Mouse (Mus musculus) adrenal gland, postnatal 25 days (tissue): ENCODE data around the gene Mpc1. TPM values are rescaled to one million over a fixed set of nuclear protein-coding genes. Genes with fewer than 3 reads are reported as not detected.
"Not testable (repeated sequence)": the region's sequence is repeated elsewhere in the genome, so short reads cannot be mapped to it uniquely, and the experiment has no call there.

Source experiments
- DNase-seq: peaks from one replicate; pipeline ENCODE4 v3.0.0; 2021; ENCODE audit warnings: mixed read lengths
- long read RNA-seq: library from polyadenylated mRNA; stranded (forward); transcript quantifications from one replicate; pipeline ENCODE4 v2.0.0, GENCODE M21; 2021
- total RNA-seq: library from RNA; stranded (reverse); gene quantifications from 2 replicates; pipeline ENCODE4 v1.2.3, GENCODE M21; 2021

The Mpc1 gene
- 262 and 318 TPM in 2 replicates for total RNA-seq
- long read RNA-seq, partial matches to known transcripts: 1 of 270 reads
- long read RNA-seq, other reads (novel, unspliced or antisense): 264 of 270 reads

GRCm38 (mm10) chr17:8282821-8283525 is at the start of gene Mpc1:
Gene Mpc1, plus strand, starts transcription at chr17:8282904.
- DNase-seq: peak; percentile 72

- no peak for DNase-seq
Observed at GRCm38 (mm10) chr17:8233618-8234214, 49.0 kb upstream of the Mpc1 start.

- DNase-seq: no peak
Observed at GRCm38 (mm10) chr17:8234537-8234936, 48.2 kb upstream of the Mpc1 start.

GRCm38 (mm10) chr17:8235743-8236142 is 47.0 kb upstream of the Mpc1 start, which contains the start of gene Ccr6:
Gene Ccr6, plus strand, starts transcription at chr17:8236043.
- DNase-seq: no peak

- no peak for DNase-seq
Observed at GRCm38 (mm10) chr17:8238012-8238710, 44.5 kb upstream of the Mpc1 start.

GRCm38 (mm10) chr17:8239561-8239960 is 43.1 kb upstream of the Mpc1 start:
- no peak for DNase-seq

GRCm38 (mm10) chr17:8240517-8240916 is 42.2 kb upstream of the Mpc1 start:
- no peak for DNase-seq

GRCm38 (mm10) chr17:8241645-8242044 is 41.1 kb upstream of the Mpc1 start:
- DNase-seq: no peak

- DNase-seq: no peak
Observed at GRCm38 (mm10) chr17:8242186-8242585, 40.5 kb upstream of the Mpc1 start.

GRCm38 (mm10) chr17:8244124-8244523 is 38.6 kb upstream of the Mpc1 start:
- no peak for DNase-seq

GRCm38 (mm10) chr17:8246102-8246754 is 36.5 kb upstream of the Mpc1 start:
- DNase-seq: no peak

- no peak for DNase-seq
Observed at GRCm38 (mm10) chr17:8251704-8252103, 31.0 kb upstream of the Mpc1 start.

- DNase-seq: no peak
Observed at GRCm38 (mm10) chr17:8254268-8254667, 28.4 kb upstream of the Mpc1 start.

GRCm38 (mm10) chr17:8254914-8255313 is 27.8 kb upstream of the Mpc1 start:
- DNase-seq: no peak

- no peak for DNase-seq
Observed at GRCm38 (mm10) chr17:8255583-8255982, 27.1 kb upstream of the Mpc1 start.

GRCm38 (mm10) chr17:8256982-8257381 is 25.7 kb upstream of the Mpc1 start:
- DNase-seq: no peak

- DNase-seq: not testable (repeated sequence)
Observed at GRCm38 (mm10) chr17:8264638-8265037, 18.1 kb upstream of the Mpc1 start.

GRCm38 (mm10) chr17:8272054-8272749 is 10.5 kb upstream of the Mpc1 start:
- DNase-seq: no peak

- DNase-seq: no peak
Observed at GRCm38 (mm10) chr17:8272951-8273350, 9.8 kb upstream of the Mpc1 start.

GRCm38 (mm10) chr17:8276071-8276470 is 6.6 kb upstream of the Mpc1 start:
- no peak for DNase-seq

GRCm38 (mm10) chr17:8276680-8277079 is 6.0 kb upstream of the Mpc1 start:
- DNase-seq: no peak

GRCm38 (mm10) chr17:8277266-8277665 is 5.4 kb upstream of the Mpc1 start:
- no peak for DNase-seq
